ENCODE assay signal across 7 mouse cellular contexts in genomic region chr15:79671828-79672348, GRCm38 (mm10). TPM values are rescaled to one million over a fixed set of nuclear protein-coding genes. Genes with fewer than 3 reads are reported as not detected.
DNase-seq lines count a peak whose midpoint lies in the region; ATAC-seq and TF ChIP-seq lines count a peak whose summit lies in the region.
"Not testable (repeated sequence)": the region's sequence is repeated elsewhere in the genome, so short reads cannot be mapped to it uniquely, and the experiment has no call there.

No protein-coding gene starts in this region.

- not testable (repeated sequence) for TF ChIP-seq POLR2A in cerebellum, adult 2 months (IDR thresholded peaks at IDR 0.05; ENCODE audit: borderline replicate concordance, insufficient read depth, low read length); liver, adult 2 months (IDR thresholded peaks at IDR 0.05; ENCODE audit: extremely low read depth, insufficient read depth, low read length); olfactory bulb, adult 2 months (IDR thresholded peaks at IDR 0.05; ENCODE audit: insufficient read depth, low read depth, low read length)

- not testable (repeated sequence) for H3K27me3 ChIP-seq in cerebellum, adult 2 months (ENCODE audit: control insufficient read depth, insufficient read depth, low read length); forebrain, embryonic 14.5 days (replicated peaks; ENCODE audit: control insufficient read depth, insufficient read depth, low read length); hindbrain, embryonic 10.5 days (ENCODE audit: insufficient read depth, poor library complexity, severe bottlenecking); kidney, embryonic 14.5 days (ENCODE audit: control insufficient read depth, insufficient read depth, low read length); liver, adult 2 months (ENCODE audit: control insufficient read depth, insufficient read depth, low read length); midbrain, embryonic 10.5 days (ENCODE audit: low read depth, poor library complexity, severe bottlenecking)

- ATAC-seq in forebrain, embryonic 14.5 days; kidney, embryonic 14.5 days (ENCODE audit: low FRiP score, low TSS enrichment): not testable (repeated sequence)

- TF ChIP-seq CTCF in cerebellum, adult 2 months (IDR thresholded peaks at IDR 0.05; ENCODE audit: borderline replicate concordance, insufficient read depth, low read depth, low read length); liver, adult 2 months (IDR thresholded peaks at IDR 0.05; ENCODE audit: low read depth, low read length); olfactory bulb, adult 2 months (IDR thresholded peaks at IDR 0.05; ENCODE audit: insufficient read depth, low read depth, low read length): not testable (repeated sequence)

- WGBS in cerebellum, adult 2 months = 52% methylated on average over 11 of the region's 11 CpGs
- WGBS in forebrain, embryonic 14.5 days = 82% methylated on average over 11 of the region's 11 CpGs
- WGBS in hindbrain, embryonic 10.5 days = 88% methylated on average over 11 of the region's 11 CpGs
- WGBS in kidney, embryonic 14.5 days = 86% methylated on average over 11 of the region's 11 CpGs
- 54% methylated on average over 11 of the region's 11 CpGs for WGBS in liver, adult 2 months
- WGBS in midbrain, embryonic 10.5 days = 88% methylated on average over 11 of the region's 11 CpGs
- WGBS in olfactory bulb, adult 2 months = 74% methylated on average over 11 of the region's 11 CpGs

- peaks cover 59% of the 10 kb centered on the region for H3K36me3 ChIP-seq in forebrain, embryonic 14.5 days (ENCODE audit: control insufficient read depth, insufficient read depth, low read length)
- peaks cover 68% of the 10 kb centered on the region for H3K36me3 ChIP-seq in hindbrain, embryonic 10.5 days
- peaks cover 46% of the 10 kb centered on the region for H3K36me3 ChIP-seq in kidney, embryonic 14.5 days (ENCODE audit: control insufficient read depth, insufficient read depth, low read length)
- H3K36me3 ChIP-seq in liver, adult 2 months (ENCODE audit: control insufficient read depth, insufficient read depth, low read length) = peaks cover 16% of the 10 kb centered on the region
- H3K36me3 ChIP-seq in midbrain, embryonic 10.5 days = peaks cover 65% of the 10 kb centered on the region

- peak overlapping the region; percentile 32 for H3K4me3 ChIP-seq in cerebellum, adult 2 months (replicated peaks; ENCODE audit: insufficient read depth, low read depth, low read length)
- H3K4me3 ChIP-seq in forebrain, embryonic 14.5 days (ENCODE audit: low read depth, low read length) = peak overlapping the region; percentile 90
- H3K4me3 ChIP-seq in hindbrain, embryonic 10.5 days = peak overlapping the region; percentile 97
- H3K4me3 ChIP-seq in kidney, embryonic 14.5 days (ENCODE audit: low read length) = peak overlapping the region; percentile 95
- H3K4me3 ChIP-seq in liver, adult 2 months (ENCODE audit: insufficient read depth, low read depth, low read length) = not testable (repeated sequence)
- peak overlapping the region; percentile 84 for H3K4me3 ChIP-seq in midbrain, embryonic 10.5 days
- H3K4me3 ChIP-seq in olfactory bulb, adult 2 months (ENCODE audit: insufficient read depth, low read depth, low read length) = peak overlapping the region; percentile 22; the same call in 1 of the 2 replicates

- H3K27ac ChIP-seq in cerebellum, adult 2 months (ENCODE audit: insufficient read depth, low read length); forebrain, embryonic 14.5 days (ENCODE audit: low read depth, low read length); hindbrain, embryonic 10.5 days; kidney, embryonic 14.5 days (ENCODE audit: low read depth, low read length); liver, adult 2 months (replicated peaks; ENCODE audit: insufficient read depth, low read depth, low read length); midbrain, embryonic 10.5 days (replicated peaks); olfactory bulb, adult 2 months (ENCODE audit: insufficient read depth, low read depth, low read length): not testable (repeated sequence)

- not testable (repeated sequence) for H3K4me1 ChIP-seq in cerebellum, adult 2 months (ENCODE audit: control insufficient read depth, insufficient read depth, low read length); forebrain, embryonic 14.5 days (ENCODE audit: control insufficient read depth, insufficient read depth, low read length); hindbrain, embryonic 10.5 days (replicated peaks); kidney, embryonic 14.5 days (ENCODE audit: control insufficient read depth, insufficient read depth, low read length); liver, adult 2 months (ENCODE audit: control insufficient read depth, insufficient read depth, low read length); midbrain, embryonic 10.5 days
- peaks cover 11% of the 10 kb centered on the region for H3K4me1 ChIP-seq in olfactory bulb, adult 2 months (ENCODE audit: control insufficient read depth, insufficient read depth, low read length)

- DNase-seq in cerebellum, adult 2 months = peak in 1 of 2 experiments; percentile 36
- DNase-seq in forebrain, embryonic 14.5 days (ENCODE audit: low spot score); hindbrain, embryonic 10.5 days (ENCODE audit: low spot score); liver, adult 2 months (ENCODE audit: extremely low read depth, low read depth, low spot score); midbrain, embryonic 10.5 days (ENCODE audit: low spot score): not testable (repeated sequence)

- H3K9me3 ChIP-seq in forebrain, embryonic 14.5 days (replicated peaks; ENCODE audit: control insufficient read depth, low read length); hindbrain, embryonic 10.5 days; kidney, embryonic 14.5 days (ENCODE audit: control insufficient read depth, low read length); midbrain, embryonic 10.5 days (replicated peaks): not testable (repeated sequence)

- peak overlapping the region; percentile 72 for H3K4me2 ChIP-seq in forebrain, embryonic 14.5 days (ENCODE audit: low read length)
- H3K4me2 ChIP-seq in kidney, embryonic 14.5 days (replicated peaks; ENCODE audit: low read depth, low read length) = peak overlapping the region; percentile 62

- H3K9ac ChIP-seq in forebrain, embryonic 14.5 days (ENCODE audit: low read length); kidney, embryonic 14.5 days (ENCODE audit: low read depth, low read length): not testable (repeated sequence)
- peak overlapping the region; percentile 8; the same call in 1 of the 2 replicates for H3K9ac ChIP-seq in liver, adult 2 months (ENCODE audit: low read depth, low read length)

- peaks cover 10% of the 10 kb centered on the region for H3K79me2 ChIP-seq in liver, adult 2 months (ENCODE audit: control insufficient read depth, insufficient read depth, low read length)

RNA-seq across cellular contexts. Expression of gene Tomm22, which starts 1.2 kb away (rescaled TPM):
- 99.9 and 106 TPM in 2 replicates for polyA plus RNA-seq in cerebellum, adult 2 months (2012; rRNA removed)
- 299 and 300 TPM in 2 replicates for polyA plus RNA-seq in forebrain, embryonic 14.5 days (2014; fragmentation: Nextera tagmentation; extraction: Ambion mirVana)
- polyA plus RNA-seq in hindbrain, embryonic 10.5 days (2016; fragmentation: Nextera tagmentation; extraction: Ambion mirVana) = 280 and 301 TPM in 2 replicates
- 274 and 346 TPM in 2 replicates for polyA plus RNA-seq in kidney, embryonic 14.5 days (2014; fragmentation: Nextera tagmentation; extraction: Ambion mirVana)
- 46.0 and 52.8 TPM in 2 replicates for total RNA-seq in liver, adult 2 months (2014; rRNA removed)
- 22.2 and 23.9 TPM in 2 replicates for polyA plus RNA-seq in liver, adult 2 months (2012; rRNA removed)
- 252 and 279 TPM in 2 replicates for polyA plus RNA-seq in midbrain, embryonic 10.5 days (2016; fragmentation: Nextera tagmentation; extraction: Ambion mirVana)
- not detected in 2 replicates for polyA plus RNA-seq in olfactory bulb, adult 2 months (2012; ENCODE audit: insufficient read depth, insufficient read length, low replicate concordance, missing spikeins)

RNA-seq across cellular contexts. Expression of gene Cby1, which starts 12.9 kb away (rescaled TPM):
- 30.3 and 32.3 TPM in 2 replicates for polyA plus RNA-seq in cerebellum, adult 2 months (2012; rRNA removed)
- 111 and 118 TPM in 2 replicates for polyA plus RNA-seq in forebrain, embryonic 14.5 days (2014; fragmentation: Nextera tagmentation; extraction: Ambion mirVana)
- polyA plus RNA-seq in hindbrain, embryonic 10.5 days (2016; fragmentation: Nextera tagmentation; extraction: Ambion mirVana) = 71.0 and 91.5 TPM in 2 replicates
- 52.4 and 56.0 TPM in 2 replicates for polyA plus RNA-seq in kidney, embryonic 14.5 days (2014; fragmentation: Nextera tagmentation; extraction: Ambion mirVana)
- 6.6 and 6.8 TPM in 2 replicates for total RNA-seq in liver, adult 2 months (2014; rRNA removed)
- 3.3 and 4.4 TPM in 2 replicates for polyA plus RNA-seq in liver, adult 2 months (2012; rRNA removed)
- 88.0 and 89.1 TPM in 2 replicates for polyA plus RNA-seq in midbrain, embryonic 10.5 days (2016; fragmentation: Nextera tagmentation; extraction: Ambion mirVana)
- polyA plus RNA-seq in olfactory bulb, adult 2 months (2012; ENCODE audit: insufficient read depth, insufficient read length, low replicate concordance, missing spikeins) = not detected in 2 replicates

RNA-seq across cellular contexts. Expression of gene Fam227a, which starts 13.1 kb away (rescaled TPM):
- 8.5 and 9.5 TPM in 2 replicates for polyA plus RNA-seq in cerebellum, adult 2 months (2012; rRNA removed)
- polyA plus RNA-seq in forebrain, embryonic 14.5 days (2014; fragmentation: Nextera tagmentation; extraction: Ambion mirVana) = 3.4 and 5.3 TPM in 2 replicates
- 2.2 and 2.4 TPM in 2 replicates for polyA plus RNA-seq in hindbrain, embryonic 10.5 days (2016; fragmentation: Nextera tagmentation; extraction: Ambion mirVana)
- polyA plus RNA-seq in kidney, embryonic 14.5 days (2014; fragmentation: Nextera tagmentation; extraction: Ambion mirVana) = 1.6 and 2.7 TPM in 2 replicates
- total RNA-seq in liver, adult 2 months (2014; rRNA removed) = 0.83 and 1.1 TPM in 2 replicates
- polyA plus RNA-seq in liver, adult 2 months (2012; rRNA removed) = 0.14 and 0.20 TPM in 2 replicates
- polyA plus RNA-seq in midbrain, embryonic 10.5 days (2016; fragmentation: Nextera tagmentation; extraction: Ambion mirVana) = 2.2 and 2.4 TPM in 2 replicates
- polyA plus RNA-seq in olfactory bulb, adult 2 months (2012; ENCODE audit: insufficient read depth, insufficient read length, low replicate concordance, missing spikeins) = not detected in 2 replicates

RNA-seq across cellular contexts. Expression of gene Josd1, which starts 15.8 kb away (rescaled TPM):
- 43.8 and 45.0 TPM in 2 replicates for polyA plus RNA-seq in cerebellum, adult 2 months (2012; rRNA removed)
- 14.7 and 15.2 TPM in 2 replicates for polyA plus RNA-seq in forebrain, embryonic 14.5 days (2014; fragmentation: Nextera tagmentation; extraction: Ambion mirVana)
- 18.6 and 20.7 TPM in 2 replicates for polyA plus RNA-seq in hindbrain, embryonic 10.5 days (2016; fragmentation: Nextera tagmentation; extraction: Ambion mirVana)
- 11.9 and 13.0 TPM in 2 replicates for polyA plus RNA-seq in kidney, embryonic 14.5 days (2014; fragmentation: Nextera tagmentation; extraction: Ambion mirVana)
- total RNA-seq in liver, adult 2 months (2014; rRNA removed) = 19.0 and 25.6 TPM in 2 replicates
- 21.9 and 22.6 TPM in 2 replicates for polyA plus RNA-seq in liver, adult 2 months (2012; rRNA removed)
- 17.6 and 18.9 TPM in 2 replicates for polyA plus RNA-seq in midbrain, embryonic 10.5 days (2016; fragmentation: Nextera tagmentation; extraction: Ambion mirVana)
- polyA plus RNA-seq in olfactory bulb, adult 2 months (2012; ENCODE audit: insufficient read depth, insufficient read length, low replicate concordance, missing spikeins) = not detected in 2 replicates

RNA-seq across cellular contexts. Expression of gene Gtpbp1, which starts 18.8 kb away (rescaled TPM):
- 52.5 and 59.5 TPM in 2 replicates for polyA plus RNA-seq in cerebellum, adult 2 months (2012; rRNA removed)
- polyA plus RNA-seq in forebrain, embryonic 14.5 days (2014; fragmentation: Nextera tagmentation; extraction: Ambion mirVana) = 36.2 and 43.5 TPM in 2 replicates
- 44.7 and 44.8 TPM in 2 replicates for polyA plus RNA-seq in hindbrain, embryonic 10.5 days (2016; fragmentation: Nextera tagmentation; extraction: Ambion mirVana)
- polyA plus RNA-seq in kidney, embryonic 14.5 days (2014; fragmentation: Nextera tagmentation; extraction: Ambion mirVana) = 20.3 and 31.6 TPM in 2 replicates
- total RNA-seq in liver, adult 2 months (2014; rRNA removed) = 8.1 and 8.5 TPM in 2 replicates
- 12.8 and 13.2 TPM in 2 replicates for polyA plus RNA-seq in liver, adult 2 months (2012; rRNA removed)
- polyA plus RNA-seq in midbrain, embryonic 10.5 days (2016; fragmentation: Nextera tagmentation; extraction: Ambion mirVana) = 46.6 and 49.0 TPM in 2 replicates
- not detected in 2 replicates for polyA plus RNA-seq in olfactory bulb, adult 2 months (2012; ENCODE audit: insufficient read depth, insufficient read length, low replicate concordance, missing spikeins)
